Mouse (Mus musculus): Measurements from ENCODE around the gene Hmga2. TPM values are rescaled to one million over a fixed set of nuclear protein-coding genes. Genes with fewer than 3 reads are reported as not detected.

The Hmga2 gene
- not detected for total RNA-seq (2022)

- DNase-seq (ENCODE audit: low spot score), result no peak
Measured at GRCm38 (mm10) chr10:120475601-120476515, at the start of gene Hmga2. Hmga2 (minus strand) TSS chr10:120476469.

GRCm38 (mm10) chr10:120522959-120523358 is 46.7 kb upstream of the Hmga2 start:
- DNase-seq (ENCODE audit: low spot score), result no peak

- no peak for DNase-seq (ENCODE audit: low spot score)
Measured at GRCm38 (mm10) chr10:120521912-120522575, 45.8 kb upstream of the Hmga2 start.

GRCm38 (mm10) chr10:120516311-120516710 is 40.0 kb upstream of the Hmga2 start:
- DNase-seq (ENCODE audit: low spot score), result no peak

- no peak for DNase-seq (ENCODE audit: low spot score)
Measured at GRCm38 (mm10) chr10:120513721-120514120, 37.5 kb upstream of the Hmga2 start.

GRCm38 (mm10) chr10:120512946-120513345 is 36.7 kb upstream of the Hmga2 start:
- DNase-seq (ENCODE audit: low spot score), result no peak

- DNase-seq (ENCODE audit: low spot score), result no peak
Measured at GRCm38 (mm10) chr10:120512121-120512520, 35.9 kb upstream of the Hmga2 start.

GRCm38 (mm10) chr10:120503959-120504358 is 27.7 kb upstream of the Hmga2 start:
- DNase-seq (ENCODE audit: low spot score), result no peak

- DNase-seq (ENCODE audit: low spot score), result no peak
Measured at GRCm38 (mm10) chr10:120500794-120501193, 24.5 kb upstream of the Hmga2 start.

- DNase-seq (ENCODE audit: low spot score), result no peak
Measured at GRCm38 (mm10) chr10:120498086-120498485, 21.8 kb upstream of the Hmga2 start.

- DNase-seq (ENCODE audit: low spot score), result no peak
Measured at GRCm38 (mm10) chr10:120494653-120495052, 18.4 kb upstream of the Hmga2 start.

- DNase-seq (ENCODE audit: low spot score), result no peak
Measured at GRCm38 (mm10) chr10:120491477-120491876, 15.2 kb upstream of the Hmga2 start.

GRCm38 (mm10) chr10:120489611-120490010 is 13.3 kb upstream of the Hmga2 start:
- no peak for DNase-seq (ENCODE audit: low spot score)

- DNase-seq (ENCODE audit: low spot score), result no peak
Measured at GRCm38 (mm10) chr10:120488526-120488925, 12.3 kb upstream of the Hmga2 start.

- DNase-seq (ENCODE audit: low spot score), result no peak
Measured at GRCm38 (mm10) chr10:120487881-120488280, 11.6 kb upstream of the Hmga2 start.

- DNase-seq (ENCODE audit: low spot score), result no peak
Measured at GRCm38 (mm10) chr10:120485461-120485860, 9.2 kb upstream of the Hmga2 start.

GRCm38 (mm10) chr10:120484144-120484543 is 7.9 kb upstream of the Hmga2 start:
- no peak for DNase-seq (ENCODE audit: low spot score)

- DNase-seq (ENCODE audit: low spot score), result no peak
Measured at GRCm38 (mm10) chr10:120478164-120478563, 1.9 kb upstream of the Hmga2 start.

GRCm38 (mm10) chr10:120477501-120477900 is 1.2 kb upstream of the Hmga2 start:
- no peak for DNase-seq (ENCODE audit: low spot score)

- DNase-seq (ENCODE audit: low spot score), result no peak
Measured at GRCm38 (mm10) chr10:120476516-120477336, 457 bp upstream of the Hmga2 start.

- no peak for DNase-seq (ENCODE audit: low spot score)
Measured at GRCm38 (mm10) chr10:120475041-120475541, 1.2 kb downstream of the Hmga2 start.

- DNase-seq (ENCODE audit: low spot score), result no peak
Measured at GRCm38 (mm10) chr10:120474301-120474700, 2.0 kb downstream of the Hmga2 start.
